Mouse (Mus musculus): ENCODE data around the gene Cyb561d2.

Cyb561d2 gene

GRCm38 (mm10) chr9:107549297-107550074 lies 7.5 kb upstream of the Cyb561d2 start:
- no peak for DNase-seq

GRCm38 (mm10) chr9:107548820-107549219 lies 6.8 kb upstream of the Cyb561d2 start:
- no peak for DNase-seq

- no peak for DNase-seq
Observed at GRCm38 (mm10) chr9:107547957-107548356, 6.0 kb upstream of the Cyb561d2 start.

GRCm38 (mm10) chr9:107547026-107547425 lies 5.0 kb upstream of the Cyb561d2 start, which contains the start of gene Zmynd10:
TSS of gene Zmynd10 (plus strand) at chr9:107547298.
- DNase-seq = peak; percentile 87

GRCm38 (mm10) chr9:107545602-107546001 lies 3.6 kb upstream of the Cyb561d2 start:
- no peak for DNase-seq

- DNase-seq = no peak
Observed at GRCm38 (mm10) chr9:107545199-107545598, 3.2 kb upstream of the Cyb561d2 start.

- DNase-seq = no peak
Observed at GRCm38 (mm10) chr9:107544729-107545128, 2.7 kb upstream of the Cyb561d2 start.

GRCm38 (mm10) chr9:107544196-107544700 lies 2.3 kb upstream of the Cyb561d2 start:
- DNase-seq = no peak

GRCm38 (mm10) chr9:107543299-107543698 lies 1.3 kb upstream of the Cyb561d2 start:
- DNase-seq = peak; percentile 8

- DNase-seq = peak; percentile 8
Observed at GRCm38 (mm10) chr9:107542721-107543120, 728 bp upstream of the Cyb561d2 start.

GRCm38 (mm10) chr9:107542352-107542686 lies 326 bp upstream of the Cyb561d2 start:
- DNase-seq = no peak

- no peak for DNase-seq
Observed at GRCm38 (mm10) chr9:107541005-107541404, 988 bp downstream of the Cyb561d2 start.

GRCm38 (mm10) chr9:107540420-107540819 lies 1.6 kb downstream of the Cyb561d2 start:
- DNase-seq = no peak

GRCm38 (mm10) chr9:107539940-107540339 lies 2.1 kb downstream of the Cyb561d2 start:
- DNase-seq = no peak

- DNase-seq = no peak
Observed at GRCm38 (mm10) chr9:107538711-107539110, 3.3 kb downstream of the Cyb561d2 start.

GRCm38 (mm10) chr9:107538231-107538630 lies 3.8 kb downstream of the Cyb561d2 start:
- peak; percentile 57 for DNase-seq

GRCm38 (mm10) chr9:107534408-107535202 lies 7.4 kb downstream of the Cyb561d2 start:
- peak; percentile 22 for DNase-seq

GRCm38 (mm10) chr9:107533791-107534407 lies 8.1 kb downstream of the Cyb561d2 start, which contains the start of gene Tmem115:
TSS of gene Tmem115 (plus strand) at chr9:107533945.
- peak; percentile 98 for DNase-seq

- peak; percentile 57 for DNase-seq
Observed at GRCm38 (mm10) chr9:107526198-107527026, 15.6 kb downstream of the Cyb561d2 start.

GRCm38 (mm10) chr9:107522400-107522711 lies 19.6 kb downstream of the Cyb561d2 start:
- no peak for DNase-seq

GRCm38 (mm10) chr9:107521711-107522399 lies 20.1 kb downstream of the Cyb561d2 start:
- DNase-seq = no peak

GRCm38 (mm10) chr9:107521190-107521589 lies 20.8 kb downstream of the Cyb561d2 start:
- DNase-seq = no peak
